Mouse (Mus musculus) neural tube, embryonic 13.5 days (tissue): ENCODE measurements around the gene Ccdc81. TPM values are rescaled to one million over a fixed set of nuclear protein-coding genes. Genes with fewer than 3 reads are reported as not detected.

Source experiments
- ATAC-seq: fragments of 200-750 bp; cut with Nextera tagmentation; 2 replicates; pipeline ENCODE4 v1.8.0; 2017; ENCODE audit warnings: low read depth, mild to moderate bottlenecking, moderate TSS enrichment, moderate library complexity
- H3K27ac ChIP-seq: fragments of 300-500 bp; sonication (generic); replicated peaks from 2 replicates; pipeline ENCODE4 v1.5.1; 2015; ENCODE audit warnings: moderate library complexity, mild to moderate bottlenecking, inconsistent platforms
- H3K27me3 ChIP-seq: fragments of 300-500 bp; sonication (generic); 2 replicates; pipeline ENCODE4 v1.6.1; 2015; ENCODE audit warnings: mild to moderate bottlenecking, inconsistent platforms
- H3K36me3 ChIP-seq: fragments of 300-500 bp; sonication (generic); 2 replicates; pipeline ENCODE4 v1.6.1; 2015; ENCODE audit warnings: mild to moderate bottlenecking, inconsistent platforms
- H3K4me1 ChIP-seq: fragments of 300-500 bp; sonication (generic); replicated peaks from 2 replicates; pipeline ENCODE4 v1.6.1; 2015; ENCODE audit warnings: inconsistent platforms
- H3K4me2 ChIP-seq: fragments of 300-500 bp; sonication (generic); 2 replicates; pipeline ENCODE4 v1.6.1; 2015; ENCODE audit warnings: inconsistent platforms, mild to moderate bottlenecking, moderate library complexity
- H3K4me3 ChIP-seq: fragments of 300-500 bp; sonication (generic); 2 replicates; pipeline ENCODE4 v1.5.1; 2015; ENCODE audit warnings: mild to moderate bottlenecking, inconsistent platforms
- H3K9ac ChIP-seq: fragments of 300-500 bp; sonication (generic); 2 replicates; pipeline ENCODE4 v1.6.1; 2015; ENCODE audit warnings: moderate library complexity, mild to moderate bottlenecking, inconsistent platforms
- H3K9me3 ChIP-seq: fragments of 300-500 bp; sonication (generic); 2 replicates; pipeline ENCODE4 v1.6.1; 2016; ENCODE audit warnings: inconsistent platforms
- WGBS: fragments of 180-500 bp; shearing (Covaris S2); methylation state at CpG from one replicate; pipeline ENCODE4 v1.1.7; 2015; 5-methylcytosine and 5-hydroxymethylcytosine counted together
- polyA plus RNA-seq: library from polyadenylated mRNA; unstranded; fragments of >200 nt; fragmentation: Nextera tagmentation; extraction: Ambion mirVana; gene quantifications from 2 replicates; pipeline ENCODE4 v1.2.1, GENCODE M21; 2015

Ccdc81 gene
- polyA plus RNA-seq, 1 experiment from 2014 or later, result 0.24 TPM

DNA sequence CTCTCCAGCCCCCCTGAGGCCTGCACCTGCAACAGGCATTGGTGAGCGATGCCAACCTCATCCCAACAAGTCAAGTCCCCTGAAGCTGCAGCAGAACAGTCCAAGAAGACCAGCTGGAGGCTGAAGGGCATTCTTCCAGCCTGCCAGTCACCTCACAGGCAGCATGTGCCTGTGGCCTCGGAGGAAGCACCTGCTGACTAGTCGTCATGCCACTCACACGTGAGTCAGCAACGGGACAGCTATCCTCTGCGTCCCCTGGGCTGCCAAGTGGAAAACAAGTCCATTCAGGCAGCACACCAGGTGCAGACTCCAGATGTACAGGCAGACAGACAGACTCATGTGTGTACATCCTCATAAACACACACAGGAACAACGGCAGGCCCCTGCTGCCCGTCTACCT is 67.9 kb downstream of the Ccdc81 start:
- no peak for ATAC-seq
- no peak overlapping the region for H3K4me3 ChIP-seq
- no peaks in the 10 kb centered on the region for H3K27me3 ChIP-seq
- WGBS, result 78% methylated on average over 8 of the region's 8 CpGs
- no peaks in the 10 kb centered on the region for H3K4me1 ChIP-seq
- H3K9me3 ChIP-seq, result no peaks in the 10 kb centered on the region
- no peak overlapping the region for H3K4me2 ChIP-seq
- H3K36me3 ChIP-seq, result no peaks in the 10 kb centered on the region
- no peak overlapping the region for H3K9ac ChIP-seq
- H3K27ac ChIP-seq, result no peak overlapping the region

DNA sequence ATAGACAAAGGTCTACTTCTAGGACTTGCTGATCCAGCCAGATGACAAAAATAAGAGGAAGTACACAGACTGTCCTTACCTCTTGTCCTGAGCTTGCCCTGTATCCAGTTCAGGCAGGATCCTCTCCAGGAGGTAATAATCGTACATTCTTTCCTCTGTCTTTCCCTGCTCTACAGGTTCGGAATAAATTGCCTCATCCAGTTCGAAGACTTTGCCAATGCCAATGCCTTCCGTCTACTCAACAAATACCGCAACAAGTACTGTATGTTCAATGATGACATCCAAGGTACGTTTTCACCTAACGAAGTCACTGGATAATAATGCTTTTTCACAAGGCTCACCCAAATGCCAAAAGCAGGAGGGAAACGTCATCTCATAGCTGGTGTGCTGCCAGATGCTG is 69.9 kb downstream of the Ccdc81 start:
- H3K27me3 ChIP-seq, result no peaks in the 10 kb centered on the region

DNA sequence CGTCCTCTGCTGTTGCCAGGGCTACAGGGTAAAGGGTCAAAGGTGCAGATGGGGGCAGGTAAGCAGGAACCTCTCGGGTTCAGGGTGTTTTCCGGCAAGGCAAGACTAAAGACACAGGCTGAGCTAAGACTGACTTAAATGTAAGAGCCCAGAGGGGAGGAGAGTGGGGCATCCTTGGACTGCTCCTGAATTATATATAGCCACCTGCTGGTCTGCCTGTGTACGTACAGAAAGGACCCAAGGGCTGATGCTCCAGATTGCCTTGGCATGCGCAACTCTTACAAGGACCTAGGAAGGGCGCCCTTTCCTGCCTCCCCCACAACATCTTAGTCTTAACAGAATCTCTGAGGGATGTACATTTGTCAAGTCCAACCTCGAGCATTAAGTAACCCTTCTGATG is 74.2 kb downstream of the Ccdc81 start:
- Histone ChIP-seq H3K4me2 (no peak overlapping the region), H3K4me1 (no peaks in the 10 kb centered on the region), H3K9me3 (no peaks in the 10 kb centered on the region), H3K27me3 (no peaks in the 10 kb centered on the region), H3K9ac (no peak overlapping the region), H3K27ac (no peak overlapping the region), H3K4me3 (no peak overlapping the region), H3K36me3 (no peaks in the 10 kb centered on the region)
- WGBS, result 66% methylated on average over 7 of the region's 7 CpGs
- no peak for ATAC-seq

More for the DNA sequence above, 69.9 kb downstream of the Ccdc81 start:
- H3K27ac ChIP-seq, result no peak overlapping the region
- no peak for ATAC-seq
- no peak overlapping the region for H3K4me2 ChIP-seq
- 93% methylated on average over 8 of the region's 8 CpGs for WGBS
- H3K4me3 ChIP-seq, result no peak overlapping the region
- H3K36me3 ChIP-seq, result no peaks in the 10 kb centered on the region
- H3K9me3 ChIP-seq, result no peaks in the 10 kb centered on the region
- H3K9ac ChIP-seq, result no peak overlapping the region
- no peaks in the 10 kb centered on the region for H3K4me1 ChIP-seq

DNA sequence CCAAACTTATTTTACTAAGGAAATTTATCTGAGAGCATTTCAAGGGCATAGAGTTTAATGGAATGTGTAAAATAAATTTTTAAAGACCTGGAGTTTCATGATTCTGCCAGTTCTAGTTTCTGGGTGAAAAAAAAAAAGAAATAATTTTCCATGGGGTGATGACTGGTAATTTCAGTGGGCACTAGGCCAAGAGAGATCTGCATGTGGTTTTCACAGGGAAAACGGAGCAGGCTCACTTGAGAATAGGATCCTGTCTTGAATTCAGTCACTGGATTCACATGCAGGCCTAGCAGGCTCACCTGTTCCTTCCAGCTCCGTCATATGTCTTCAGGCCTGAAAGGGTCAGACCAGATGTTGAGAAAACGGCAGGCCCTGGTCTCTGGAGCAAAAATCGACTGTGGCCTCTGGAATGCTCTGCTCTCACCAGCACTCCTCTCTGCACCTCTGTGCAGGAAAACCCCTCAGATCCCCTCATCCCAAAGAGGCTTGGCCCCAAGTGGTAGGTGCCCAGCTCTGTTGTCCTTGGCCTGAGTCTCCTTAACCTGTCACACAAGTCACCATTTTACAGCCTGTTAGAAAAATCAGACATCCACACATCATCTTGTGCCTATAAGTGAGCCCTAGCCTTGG is 74.9 kb downstream of the Ccdc81 start:
- no peaks in the 10 kb centered on the region for H3K27me3 ChIP-seq
- 75% methylated on average over 4 of the region's 4 CpGs for WGBS
- no peaks in the 10 kb centered on the region for H3K9me3 ChIP-seq
- ATAC-seq, result no peak
- H3K27ac ChIP-seq, result no peak overlapping the region
- no peaks in the 10 kb centered on the region for H3K36me3 ChIP-seq
- no peaks in the 10 kb centered on the region for H3K4me1 ChIP-seq
- no peak overlapping the region for H3K4me3 ChIP-seq
- no peak overlapping the region for H3K9ac ChIP-seq
- H3K4me2 ChIP-seq, result no peak overlapping the region

Other genes with a start within 250 kb of the Ccdc81 start
- gene Hikeshi, start 37.6 kb upstream of the Ccdc81 start, polyA plus RNA-seq, result 133 and 144 TPM in 2 replicates
- 35.4 and 39.4 TPM in 2 replicates for gene Eed, start 77.4 kb upstream of the Ccdc81 start, polyA plus RNA-seq
- 39.0 and 39.5 TPM in 2 replicates for gene Picalm, start 226.6 kb upstream of the Ccdc81 start, polyA plus RNA-seq